Mouse (Mus musculus) hindbrain, embryonic 16.5 days (tissue): Measurements from ENCODE around the gene Gm47995. TPM values are rescaled to one million over a fixed set of nuclear protein-coding genes. Genes with fewer than 3 reads are reported as not detected.
"Not testable (repeated sequence)": the region's sequence is repeated elsewhere in the genome, so short reads cannot be mapped to it uniquely, and the experiment has no call there.

Source experiments
- ATAC-seq: fragments of 200-750 bp; cut with Nextera tagmentation; 2 replicates; pipeline ENCODE4 v1.8.0; 2017; ENCODE audit warnings: moderate TSS enrichment, moderate library complexity
- H3K27ac ChIP-seq: fragments of 300-500 bp; sonication (generic); 2 replicates; pipeline ENCODE4 v1.5.1; 2014; ENCODE audit warnings: low read depth, mild to moderate bottlenecking, control low read depth, low read length, moderate library complexity
- H3K27me3 ChIP-seq: fragments of 300-500 bp; sonication (generic); replicated peaks from 2 replicates; pipeline ENCODE4 v1.6.1; 2014; ENCODE audit warnings: low read length; ENCODE audit not compliant: control insufficient read depth, insufficient read depth
- H3K36me3 ChIP-seq: fragments of 300-500 bp; sonication (generic); 2 replicates; pipeline ENCODE4 v1.6.1; 2014; ENCODE audit warnings: mild to moderate bottlenecking, low read length, moderate library complexity, mixed read lengths; ENCODE audit not compliant: control insufficient read depth, insufficient read depth
- H3K4me1 ChIP-seq: fragments of 300-500 bp; sonication (generic); 2 replicates; pipeline ENCODE4 v1.6.1; 2014; ENCODE audit warnings: low read depth, low read length; ENCODE audit not compliant: control insufficient read depth, insufficient read depth
- H3K4me2 ChIP-seq: fragments of 300-500 bp; sonication (generic); 2 replicates; pipeline ENCODE4 v1.6.1; 2014; ENCODE audit warnings: mild to moderate bottlenecking, low read length, control low read depth, moderate library complexity
- H3K4me3 ChIP-seq: fragments of 300-500 bp; sonication (generic); 2 replicates; pipeline ENCODE4 v1.5.1; 2014; ENCODE audit warnings: mild to moderate bottlenecking, low read length, control low read depth, moderate library complexity
- H3K9ac ChIP-seq: fragments of 300-500 bp; sonication (generic); 2 replicates; pipeline ENCODE4 v1.6.1; 2014; ENCODE audit warnings: low read depth, mild to moderate bottlenecking, control low read depth, low read length, moderate library complexity
- H3K9me3 ChIP-seq: fragments of 300-500 bp; sonication (generic); 2 replicates; pipeline ENCODE4 v1.6.1; 2014; ENCODE audit warnings: mild to moderate bottlenecking, low read length, moderate library complexity; ENCODE audit not compliant: control insufficient read depth
- WGBS: fragments of 180-500 bp; shearing (Covaris S2); extraction: QIAGEN DNeasy Blood & Tissue Kit; methylation state at CpG from one replicate; pipeline ENCODE4 v1.1.7; 2014; 5-methylcytosine and 5-hydroxymethylcytosine counted together
- polyA plus RNA-seq: library from polyadenylated mRNA; unstranded; fragments of >200 nt; fragmentation: Nextera tagmentation; extraction: Ambion mirVana; gene quantifications from 2 replicates; pipeline ENCODE4 v1.2.1, GENCODE M21; 2015

The Gm47995 gene
- polyA plus RNA-seq, 1 experiment from 2014 or later, result not detected

GRCm38 (mm10) chr1:151202771-151203170 is 4.5 kb downstream of the Gm47995 start:
- not testable (repeated sequence) for H3K4me2 ChIP-seq, H3K27me3 ChIP-seq, ATAC-seq, H3K36me3 ChIP-seq, H3K27ac ChIP-seq, H3K9ac ChIP-seq, H3K4me1 ChIP-seq, H3K4me3 ChIP-seq, H3K9me3 ChIP-seq
- WGBS, result 66% methylated on average over 3 of the region's 5 CpGs

- not testable (repeated sequence) for H3K4me3 ChIP-seq, H3K36me3 ChIP-seq, H3K4me1 ChIP-seq, ATAC-seq, H3K9ac ChIP-seq, H3K9me3 ChIP-seq, H3K4me2 ChIP-seq, H3K27me3 ChIP-seq, H3K27ac ChIP-seq
- no CpG with 5 or more reads among the region's 6 CpGs for WGBS
Measured at GRCm38 (mm10) chr1:151203818-151204217, 5.6 kb downstream of the Gm47995 start, which contains the start of gene 3110040M04Rik. 3110040M04Rik (plus strand) TSS chr1:151204121.

GRCm38 (mm10) chr1:151208493-151208892 is 10.2 kb downstream of the Gm47995 start:
- ATAC-seq, H3K4me1 ChIP-seq, H3K4me3 ChIP-seq, H3K9me3 ChIP-seq, H3K4me2 ChIP-seq, H3K36me3 ChIP-seq, H3K9ac ChIP-seq, H3K27ac ChIP-seq, H3K27me3 ChIP-seq: not testable (repeated sequence)
- 73% methylated on average over 3 of the region's 5 CpGs for WGBS

- H3K4me1 ChIP-seq, ATAC-seq, H3K9me3 ChIP-seq, H3K27me3 ChIP-seq, H3K4me3 ChIP-seq, H3K4me2 ChIP-seq, H3K27ac ChIP-seq, H3K36me3 ChIP-seq, H3K9ac ChIP-seq: not testable (repeated sequence)
Measured at GRCm38 (mm10) chr1:151208944-151209343, 10.7 kb downstream of the Gm47995 start.

- H3K9ac ChIP-seq, H3K27me3 ChIP-seq, H3K9me3 ChIP-seq, H3K27ac ChIP-seq, H3K36me3 ChIP-seq, H3K4me2 ChIP-seq, H3K4me3 ChIP-seq, ATAC-seq, H3K4me1 ChIP-seq: not testable (repeated sequence)
- 93% methylated on average over 4 of the region's 8 CpGs for WGBS
Measured at GRCm38 (mm10) chr1:151209824-151210355, 11.6 kb downstream of the Gm47995 start, which contains the start of gene Gm47996. Gm47996 (plus strand) TSS chr1:151210131.

GRCm38 (mm10) chr1:151211666-151212065 is 13.4 kb downstream of the Gm47995 start:
- not testable (repeated sequence) for H3K27me3 ChIP-seq, H3K9me3 ChIP-seq, ATAC-seq, H3K27ac ChIP-seq, H3K36me3 ChIP-seq, H3K4me2 ChIP-seq, H3K4me1 ChIP-seq, H3K4me3 ChIP-seq, H3K9ac ChIP-seq
- WGBS, result 95% methylated on average over 5 of the region's 5 CpGs

- Histone ChIP-seq H3K36me3 (no peaks in the 10 kb centered on the region), H3K4me2 (no peak overlapping the region), H3K9ac (no peak overlapping the region), H3K4me1 (no peaks in the 10 kb centered on the region), H3K27ac (no peak overlapping the region), H3K27me3 (no peaks in the 10 kb centered on the region), H3K4me3 (no peak overlapping the region), H3K9me3 (no peaks in the 10 kb centered on the region)
- ATAC-seq, result no peak
- WGBS, result 75% methylated on average over 2 of the region's 2 CpGs
Measured at GRCm38 (mm10) chr1:151214862-151215261, 16.6 kb downstream of the Gm47995 start.

GRCm38 (mm10) chr1:151215985-151216384 is 17.7 kb downstream of the Gm47995 start:
- Histone ChIP-seq H3K27ac (no peak overlapping the region), H3K4me3 (no peak overlapping the region), H3K36me3 (no peaks in the 10 kb centered on the region), H3K4me2 (no peak overlapping the region), H3K9ac (no peak overlapping the region), H3K27me3 (no peaks in the 10 kb centered on the region), H3K4me1 (no peaks in the 10 kb centered on the region), H3K9me3 (no peaks in the 10 kb centered on the region)
- no peak for ATAC-seq
- 68% methylated on average over 1 of the region's 1 CpGs for WGBS

GRCm38 (mm10) chr1:151216417-151216816 is 18.2 kb downstream of the Gm47995 start:
- H3K4me2 ChIP-seq, result no peak overlapping the region
- ATAC-seq, result no peak
- no peaks in the 10 kb centered on the region for H3K4me1 ChIP-seq
- H3K4me3 ChIP-seq, result no peak overlapping the region
- H3K36me3 ChIP-seq, result no peaks in the 10 kb centered on the region
- no peak overlapping the region for H3K9ac ChIP-seq
- H3K9me3 ChIP-seq, result no peaks in the 10 kb centered on the region
- H3K27ac ChIP-seq, result no peak overlapping the region
- WGBS, result 59% methylated on average over 3 of the region's 3 CpGs
- no peaks in the 10 kb centered on the region for H3K27me3 ChIP-seq

GRCm38 (mm10) chr1:151219045-151219444 is 20.8 kb downstream of the Gm47995 start:
- Histone ChIP-seq H3K4me1 (no peaks in the 10 kb centered on the region), H3K9me3 (no peaks in the 10 kb centered on the region), H3K27ac (no peak overlapping the region), H3K27me3 (no peaks in the 10 kb centered on the region), H3K4me3 (no peak overlapping the region), H3K36me3 (no peaks in the 10 kb centered on the region), H3K9ac (no peak overlapping the region), H3K4me2 (no peak overlapping the region)
- 93% methylated on average over 5 of the region's 5 CpGs for WGBS
- ATAC-seq, result no peak
